Mouse (Mus musculus): ENCODE measurements at regions not wholly inside any gene's neighbourhood (a gene's known extent, or its start where the extent isn't known, plus 50 kb on each side); places are given as distances from the start of the nearest gene placed in this dataset.

- no peaks in the 10 kb centered on the region for H3K4me1 ChIP-seq (ENCODE audit: control insufficient read depth, insufficient read depth, low read length)
- no peaks in the 10 kb centered on the region for H3K36me3 ChIP-seq (ENCODE audit: control insufficient read depth, insufficient read depth, low read length)
- no peaks in the 10 kb centered on the region for H3K27me3 ChIP-seq (replicated peaks; ENCODE audit: control insufficient read depth, insufficient read depth, low read length)
- no peak for DNase-seq
- no peak overlapping the region for H3K4me3 ChIP-seq (ENCODE audit: insufficient read depth, low read depth, low read length)
- WGBS: 88% methylated on average over 12 of the region's 12 CpGs
- no peak overlapping the region for H3K27ac ChIP-seq (ENCODE audit: insufficient read depth, low read depth, low read length)
- TF ChIP-seq CTCF (conservative IDR thresholded peaks at IDR 0.05; ENCODE audit: insufficient read depth, insufficient read length, low read depth, low read length): no peak
- no peak for TF ChIP-seq POLR2A (IDR thresholded peaks at IDR 0.05; ENCODE audit: low read depth, low read length)
Measured at GRCm38 (mm10) chr10:110566260-110567050, 110.5 kb upstream of the Nav3 start.

- no peaks in the 10 kb centered on the region for H3K4me1 ChIP-seq (ENCODE audit: control insufficient read depth, insufficient read depth, low read length)
- 69% methylated on average over 5 of the region's 5 CpGs for WGBS
- H3K36me3 ChIP-seq (ENCODE audit: control insufficient read depth, insufficient read depth, low read length): no peaks in the 10 kb centered on the region
Measured at GRCm38 (mm10) chr10:110570465-110570864, 114.5 kb upstream of the Nav3 start.

GRCm38 (mm10) chr10:110571179-110571578 is 115.2 kb upstream of the Nav3 start:
- Histone ChIP-seq H3K27ac (ENCODE audit: insufficient read depth, low read depth, low read length) (no peak overlapping the region), H3K4me3 (ENCODE audit: insufficient read depth, low read depth, low read length) (no peak overlapping the region), H3K27me3 (replicated peaks; ENCODE audit: control insufficient read depth, insufficient read depth, low read length) (no peaks in the 10 kb centered on the region; the same call in 1 of the 2 replicates), H3K4me1 (ENCODE audit: control insufficient read depth, insufficient read depth, low read length) (no peaks in the 10 kb centered on the region), H3K36me3 (ENCODE audit: control insufficient read depth, insufficient read depth, low read length) (no peaks in the 10 kb centered on the region)
- TF ChIP-seq CTCF (conservative IDR thresholded peaks at IDR 0.05; ENCODE audit: insufficient read depth, insufficient read length, low read depth, low read length) (no peak), POLR2A (IDR thresholded peaks at IDR 0.05; ENCODE audit: low read depth, low read length) (no peak)
- DNase-seq: no peak
- 66% methylated on average over 4 of the region's 4 CpGs for WGBS

More at GRCm38 (mm10) chr10:110570465-110570864, 114.5 kb upstream of the Nav3 start:
- H3K27ac ChIP-seq (ENCODE audit: insufficient read depth, low read depth, low read length): no peak overlapping the region
- H3K4me3 ChIP-seq (ENCODE audit: insufficient read depth, low read depth, low read length): no peak overlapping the region
- H3K27me3 ChIP-seq (replicated peaks; ENCODE audit: control insufficient read depth, insufficient read depth, low read length): no peaks in the 10 kb centered on the region; the same call in 1 of the 2 replicates
- DNase-seq: no peak
- no peak for TF ChIP-seq CTCF (conservative IDR thresholded peaks at IDR 0.05; ENCODE audit: insufficient read depth, insufficient read length, low read depth, low read length)
- TF ChIP-seq POLR2A (IDR thresholded peaks at IDR 0.05; ENCODE audit: low read depth, low read length): no peak

- H3K4me1 ChIP-seq (ENCODE audit: control insufficient read depth, insufficient read depth, low read length): no peaks in the 10 kb centered on the region
- no peak for DNase-seq
- no peak overlapping the region for H3K4me3 ChIP-seq (ENCODE audit: insufficient read depth, low read depth, low read length)
- H3K27me3 ChIP-seq (replicated peaks; ENCODE audit: control insufficient read depth, insufficient read depth, low read length): no peaks in the 10 kb centered on the region; the same call in 1 of the 2 replicates
- H3K36me3 ChIP-seq (ENCODE audit: control insufficient read depth, insufficient read depth, low read length): no peaks in the 10 kb centered on the region
- TF ChIP-seq POLR2A (IDR thresholded peaks at IDR 0.05; ENCODE audit: low read depth, low read length) (no peak), CTCF (conservative IDR thresholded peaks at IDR 0.05; ENCODE audit: insufficient read depth, insufficient read length, low read depth, low read length) (no peak)
- no peak overlapping the region for H3K27ac ChIP-seq (ENCODE audit: insufficient read depth, low read depth, low read length)
- 44% methylated on average over 7 of the region's 7 CpGs for WGBS
Measured at GRCm38 (mm10) chr10:110573530-110573929, 117.5 kb upstream of the Nav3 start.

GRCm38 (mm10) chr10:110586029-110586428 is 130.0 kb upstream of the Nav3 start:
- DNase-seq: no peak
- Histone ChIP-seq H3K4me3 (ENCODE audit: insufficient read depth, low read depth, low read length) (no peak overlapping the region), H3K4me1 (ENCODE audit: control insufficient read depth, insufficient read depth, low read length) (no peaks in the 10 kb centered on the region), H3K27ac (ENCODE audit: insufficient read depth, low read depth, low read length) (no peak overlapping the region), H3K36me3 (ENCODE audit: control insufficient read depth, insufficient read depth, low read length) (no peaks in the 10 kb centered on the region), H3K27me3 (replicated peaks; ENCODE audit: control insufficient read depth, insufficient read depth, low read length) (no peaks in the 10 kb centered on the region)
- TF ChIP-seq POLR2A (IDR thresholded peaks at IDR 0.05; ENCODE audit: low read depth, low read length): no peak
- no peak for TF ChIP-seq CTCF (conservative IDR thresholded peaks at IDR 0.05; ENCODE audit: insufficient read depth, insufficient read length, low read depth, low read length)
- 89% methylated on average over 8 of the region's 8 CpGs for WGBS

GRCm38 (mm10) chr10:110586507-110586906 is 130.5 kb upstream of the Nav3 start:
- Histone ChIP-seq H3K27ac (ENCODE audit: insufficient read depth, low read depth, low read length) (no peak overlapping the region), H3K27me3 (replicated peaks; ENCODE audit: control insufficient read depth, insufficient read depth, low read length) (no peaks in the 10 kb centered on the region), H3K4me1 (ENCODE audit: control insufficient read depth, insufficient read depth, low read length) (no peaks in the 10 kb centered on the region), H3K4me3 (ENCODE audit: insufficient read depth, low read depth, low read length) (no peak overlapping the region), H3K36me3 (ENCODE audit: control insufficient read depth, insufficient read depth, low read length) (no peaks in the 10 kb centered on the region)
- no peak for TF ChIP-seq POLR2A (IDR thresholded peaks at IDR 0.05; ENCODE audit: low read depth, low read length)
- no peak for TF ChIP-seq CTCF (conservative IDR thresholded peaks at IDR 0.05; ENCODE audit: insufficient read depth, insufficient read length, low read depth, low read length)
- no peak for DNase-seq
- 74% methylated on average over 6 of the region's 6 CpGs for WGBS

- Histone ChIP-seq H3K36me3 (ENCODE audit: control insufficient read depth, insufficient read depth, low read length) (no peaks in the 10 kb centered on the region), H3K27me3 (replicated peaks; ENCODE audit: control insufficient read depth, insufficient read depth, low read length) (no peaks in the 10 kb centered on the region), H3K4me1 (ENCODE audit: control insufficient read depth, insufficient read depth, low read length) (no peaks in the 10 kb centered on the region), H3K27ac (ENCODE audit: insufficient read depth, low read depth, low read length) (no peak overlapping the region), H3K4me3 (ENCODE audit: insufficient read depth, low read depth, low read length) (no peak overlapping the region)
- TF ChIP-seq POLR2A (IDR thresholded peaks at IDR 0.05; ENCODE audit: low read depth, low read length) (no peak), CTCF (conservative IDR thresholded peaks at IDR 0.05; ENCODE audit: insufficient read depth, insufficient read length, low read depth, low read length) (no peak)
- 17% methylated on average over 13 of the region's 13 CpGs for WGBS
- no peak for DNase-seq
Measured at GRCm38 (mm10) chr10:110587529-110587928, 131.5 kb upstream of the Nav3 start.

All from kidney, adult 2 months (tissue).